Comparison of ENCODE assay signal across 18 mouse cellular contexts in genomic region chr11:32126786-32127185, GRCm38 (mm10).
DNase-seq lines count a peak whose midpoint lies in the region; ATAC-seq lines count a peak whose summit lies in the region.
"Had no signal": no experiment of that assay in that cellular context is flagged by ENCODE, and none has a peak within 500 bp of the region (broad histone marks: within the 10 kb centered on the region; RNA-seq: fewer than 3 reads in every experiment).

No protein-coding gene starts in this region.

- peaks cover 22% of the 10 kb centered on the region for H3K4me1 ChIP-seq in hindbrain, embryonic 13.5 days (replicated peaks)
- H3K4me1 ChIP-seq in hindbrain, embryonic 11.5 days (replicated peaks; ENCODE audit: control insufficient read depth, insufficient read depth, low read length) = no peaks in the 10 kb centered on the region
- peaks cover 13% of the 10 kb centered on the region for H3K4me1 ChIP-seq in forebrain, embryonic 14.5 days (ENCODE audit: control insufficient read depth, insufficient read depth, low read length)
- H3K4me1 ChIP-seq in hindbrain, embryonic 14.5 days (replicated peaks; ENCODE audit: control insufficient read depth, insufficient read depth, low read length) = peaks cover 19% of the 10 kb centered on the region
- H3K4me1 ChIP-seq in midbrain, embryonic 14.5 days (ENCODE audit: control insufficient read depth, insufficient read depth, low read length) = peaks cover 20% of the 10 kb centered on the region
- H3K4me1 ChIP-seq: embryonic facial prominence, embryonic 15.5 days; liver, embryonic 15.5 days had no signal

- no peak overlapping the region for H3K4me3 ChIP-seq in hindbrain, embryonic 13.5 days
- no peak overlapping the region for H3K4me3 ChIP-seq in hindbrain, embryonic 11.5 days (ENCODE audit: low read depth, low read length)
- H3K4me3 ChIP-seq in forebrain, embryonic 14.5 days (ENCODE audit: low read depth, low read length) = no peak overlapping the region
- H3K4me3 ChIP-seq in hindbrain, embryonic 14.5 days (replicated peaks; ENCODE audit: low read length) = no peak overlapping the region
- H3K4me3 ChIP-seq in midbrain, embryonic 14.5 days (replicated peaks; ENCODE audit: low read depth, low read length) = no peak overlapping the region
- H3K4me3 ChIP-seq: embryonic facial prominence, embryonic 15.5 days; gastrocnemius, adult 2 months; liver, embryonic 15.5 days had no signal

- peak overlapping the region; percentile 72 for H3K27ac ChIP-seq in hindbrain, embryonic 13.5 days
- H3K27ac ChIP-seq in hindbrain, embryonic 11.5 days (ENCODE audit: low read depth, low read length) = no peak overlapping the region
- H3K27ac ChIP-seq in forebrain, embryonic 14.5 days (ENCODE audit: low read depth, low read length) = peak overlapping the region; percentile 46; the same call in 1 of the 2 replicates
- peak overlapping the region; percentile 72 for H3K27ac ChIP-seq in hindbrain, embryonic 14.5 days
- H3K27ac ChIP-seq in midbrain, embryonic 14.5 days (replicated peaks; ENCODE audit: low read depth, low read length) = peak overlapping the region; percentile 75
- H3K27ac ChIP-seq: embryonic facial prominence, embryonic 15.5 days; gastrocnemius, adult 2 months; liver, embryonic 15.5 days had no signal

- no peak for DNase-seq in hindbrain, embryonic 11.5 days (ENCODE audit: low spot score)
- no peak for DNase-seq in forebrain, embryonic 14.5 days (ENCODE audit: low spot score)
- no peak for DNase-seq in hindbrain, embryonic 14.5 days (ENCODE audit: low spot score)
- no peak for DNase-seq in midbrain, embryonic 14.5 days
- no peak for DNase-seq in adrenal gland, postnatal 10 days
- no peak for DNase-seq in left cerebral cortex, postnatal 10 days (ENCODE audit: extremely low spot score in 1 of 2, low spot score in 2 of 2)
- DNase-seq in kidney, adult 18-20 months = no peak
- DNase-seq: cerebellum, adult 9-10 months; gastrocnemius, adult 2 months; heart, postnatal 14 days; kidney, postnatal 10 days; thymus, postnatal 14 days had no signal

- no peak for ATAC-seq in hindbrain, embryonic 13.5 days (ENCODE audit: low FRiP score)
- ATAC-seq in hindbrain, embryonic 11.5 days (ENCODE audit: low FRiP score) = no peak
- peak; percentile 21; the same call in 1 of the 2 replicates for ATAC-seq in forebrain, embryonic 14.5 days
- no peak for ATAC-seq in hindbrain, embryonic 14.5 days (ENCODE audit: low FRiP score)
- ATAC-seq in midbrain, embryonic 14.5 days (ENCODE audit: low FRiP score, low TSS enrichment) = no peak
- ATAC-seq: intestine, embryonic 16.5 days; lung, postnatal 0 days had no signal

- H3K36me3 ChIP-seq in hindbrain, embryonic 13.5 days = no peaks in the 10 kb centered on the region
- no peaks in the 10 kb centered on the region for H3K36me3 ChIP-seq in hindbrain, embryonic 11.5 days (ENCODE audit: control insufficient read depth, insufficient read depth, low read length)
- no peaks in the 10 kb centered on the region for H3K36me3 ChIP-seq in forebrain, embryonic 14.5 days (ENCODE audit: control insufficient read depth, insufficient read depth, low read length)
- no peaks in the 10 kb centered on the region for H3K36me3 ChIP-seq in hindbrain, embryonic 14.5 days (replicated peaks; ENCODE audit: control insufficient read depth, insufficient read depth)
- no peaks in the 10 kb centered on the region for H3K36me3 ChIP-seq in midbrain, embryonic 14.5 days (ENCODE audit: control insufficient read depth, insufficient read depth, low read length)
- H3K36me3 ChIP-seq: embryonic facial prominence, embryonic 15.5 days; liver, embryonic 15.5 days had no signal

- WGBS in hindbrain, embryonic 13.5 days = 82% methylated on average over 1 of the region's 1 CpGs
- WGBS in hindbrain, embryonic 11.5 days = 100% methylated on average over 1 of the region's 1 CpGs
- 93% methylated on average over 1 of the region's 1 CpGs for WGBS in forebrain, embryonic 14.5 days
- 86% methylated on average over 1 of the region's 1 CpGs for WGBS in hindbrain, embryonic 14.5 days
- WGBS in midbrain, embryonic 14.5 days = 79% methylated on average over 1 of the region's 1 CpGs

- intact Hi-C loops in left cerebral cortex, postnatal 10 days (cut with DNase I) = no loop called here

- H3K9ac ChIP-seq in hindbrain, embryonic 13.5 days = no peak overlapping the region
- H3K9ac ChIP-seq in hindbrain, embryonic 11.5 days (ENCODE audit: low read depth, low read length) = no peak overlapping the region
- no peak overlapping the region for H3K9ac ChIP-seq in forebrain, embryonic 14.5 days (ENCODE audit: low read length)
- no peak overlapping the region for H3K9ac ChIP-seq in hindbrain, embryonic 14.5 days
- no peak overlapping the region for H3K9ac ChIP-seq in midbrain, embryonic 14.5 days (replicated peaks; ENCODE audit: low read length)
- H3K9ac ChIP-seq: embryonic facial prominence, embryonic 15.5 days; liver, embryonic 15.5 days had no signal

- H3K4me2 ChIP-seq in hindbrain, embryonic 13.5 days = no peak overlapping the region
- no peak overlapping the region for H3K4me2 ChIP-seq in hindbrain, embryonic 11.5 days (replicated peaks; ENCODE audit: low read depth, low read length)
- H3K4me2 ChIP-seq in forebrain, embryonic 14.5 days (ENCODE audit: low read length) = no peak overlapping the region
- no peak overlapping the region for H3K4me2 ChIP-seq in hindbrain, embryonic 14.5 days (replicated peaks)
- H3K4me2 ChIP-seq in midbrain, embryonic 14.5 days (ENCODE audit: low read length) = no peak overlapping the region
- H3K4me2 ChIP-seq: embryonic facial prominence, embryonic 15.5 days; heart, embryonic 11.5 days; liver, embryonic 15.5 days had no signal

- no peaks in the 10 kb centered on the region for H3K27me3 ChIP-seq in hindbrain, embryonic 13.5 days
- no peaks in the 10 kb centered on the region for H3K27me3 ChIP-seq in hindbrain, embryonic 11.5 days (ENCODE audit: control insufficient read depth, insufficient read depth, low read length)
- H3K27me3 ChIP-seq in forebrain, embryonic 14.5 days (replicated peaks; ENCODE audit: control insufficient read depth, insufficient read depth, low read length) = no peaks in the 10 kb centered on the region
- no peaks in the 10 kb centered on the region for H3K27me3 ChIP-seq in hindbrain, embryonic 14.5 days (ENCODE audit: control insufficient read depth, insufficient read depth, low read length)
- no peaks in the 10 kb centered on the region for H3K27me3 ChIP-seq in midbrain, embryonic 14.5 days (ENCODE audit: control insufficient read depth, insufficient read depth, low read length)
- H3K27me3 ChIP-seq: embryonic facial prominence, embryonic 15.5 days; liver, embryonic 15.5 days had no signal

- H3K9me3 ChIP-seq in hindbrain, embryonic 13.5 days = no peaks in the 10 kb centered on the region
- H3K9me3 ChIP-seq in hindbrain, embryonic 11.5 days (ENCODE audit: control insufficient read depth, low read length) = no peaks in the 10 kb centered on the region
- no peaks in the 10 kb centered on the region for H3K9me3 ChIP-seq in forebrain, embryonic 14.5 days (replicated peaks; ENCODE audit: control insufficient read depth, low read length)
- H3K9me3 ChIP-seq in hindbrain, embryonic 14.5 days (ENCODE audit: control insufficient read depth, low read length) = no peaks in the 10 kb centered on the region
- H3K9me3 ChIP-seq in midbrain, embryonic 14.5 days (ENCODE audit: control insufficient read depth, low read length) = no peaks in the 10 kb centered on the region
- H3K9me3 ChIP-seq: embryonic facial prominence, embryonic 15.5 days; liver, embryonic 15.5 days had no signal
